Mouse (Mus musculus) hindbrain, postnatal 0 days (tissue): ENCODE measurements around the gene Mlip. TPM values are rescaled to one million over a fixed set of nuclear protein-coding genes. Genes with fewer than 3 reads are reported as not detected.

Source experiments
- ATAC-seq: fragments of 200-750 bp; cut with Nextera tagmentation; 2 replicates; pipeline ENCODE4 v1.8.0; 2017; ENCODE audit warnings: mild to moderate bottlenecking, moderate TSS enrichment, moderate library complexity
- DNase-seq: peaks from one replicate; pipeline ENCODE4 v3.0.0-alpha.2; 2015; ENCODE audit warnings: low spot score
- H3K27ac ChIP-seq: fragments of 300-500 bp; sonication (generic); 2 replicates; pipeline ENCODE4 v1.5.1; 2014; ENCODE audit warnings: mild to moderate bottlenecking
- H3K27me3 ChIP-seq: fragments of 300-500 bp; sonication (generic); 2 replicates; pipeline ENCODE4 v1.6.1; 2014; ENCODE audit warnings: low read length, mixed read lengths; ENCODE audit not compliant: insufficient read depth
- H3K36me3 ChIP-seq: fragments of 300-500 bp; sonication (generic); 2 replicates; pipeline ENCODE4 v1.6.1; 2014; ENCODE audit warnings: low read length, mixed read lengths; ENCODE audit not compliant: insufficient read depth
- H3K4me1 ChIP-seq: fragments of 300-500 bp; sonication (generic); 2 replicates; pipeline ENCODE4 v1.6.1; 2014; ENCODE audit warnings: antibody characterized with exemption, low read length, mixed read lengths; ENCODE audit not compliant: insufficient read depth
- H3K4me2 ChIP-seq: fragments of 300-500 bp; sonication (generic); 2 replicates; pipeline ENCODE4 v1.6.1; 2014; ENCODE audit warnings: low read depth, mild to moderate bottlenecking, low read length, moderate library complexity, mixed read lengths
- H3K4me3 ChIP-seq: fragments of 300-500 bp; sonication (generic); 2 replicates; pipeline ENCODE4 v1.5.1; 2014; ENCODE audit warnings: low read length
- H3K9ac ChIP-seq: fragments of 300-500 bp; sonication (generic); replicated peaks from 2 replicates; pipeline ENCODE4 v1.6.1; 2014; ENCODE audit warnings: mild to moderate bottlenecking, low read length, moderate library complexity, mixed read lengths
- H3K9me3 ChIP-seq: fragments of 300-500 bp; sonication (generic); 2 replicates; pipeline ENCODE4 v1.6.1; 2016; ENCODE audit warnings: low read length, mixed read lengths
- CTCF ChIP-seq: IDR thresholded peaks from 2 replicates; pipeline ENCODE4 v1.5.1; 2016; ENCODE audit warnings: antibody characterized with exemption, control low read depth, low read depth
- WGBS: fragments of 180-500 bp; shearing (Covaris S2); extraction: QIAGEN DNeasy Blood & Tissue Kit; methylation state at CpG from one replicate; pipeline ENCODE4 v1.1.7; 2014; 5-methylcytosine and 5-hydroxymethylcytosine counted together
- polyA plus RNA-seq: library from polyadenylated mRNA; unstranded; fragments of >200 nt; fragmentation: Nextera tagmentation; extraction: Ambion mirVana; gene quantifications from 2 replicates; pipeline ENCODE4 v1.2.1, GENCODE M21; 2015
- total RNA-seq: library from RNA; depleted of rRNA; stranded (reverse); fragments of >200 nt; gene quantifications from 2 replicates; pipeline ENCODE4 v1.2.3, GENCODE M21; 2014

Mlip gene
- total and polyA plus RNA-seq, 2 experiments from 2014 or later = 2.1 to 2.5 TPM

GRCm38 (mm10) chr9:77339571-77340148, 13.1 kb downstream of the Mlip start:
- DNase-seq (peak; percentile 39), ATAC-seq (peak; percentile 62; the same call in 1 of the 2 replicates)
- Histone ChIP-seq H3K36me3 (no peaks in the 10 kb centered on the region), H3K4me3 (peak overlapping the region; percentile 22; the same call in 1 of the 2 replicates), H3K4me2 (peak overlapping the region; percentile 53), H3K4me1 (no peaks in the 10 kb centered on the region), H3K27ac (peak overlapping the region; percentile 65), H3K27me3 (no peaks in the 10 kb centered on the region), H3K9ac (peak overlapping the region; percentile 33; the same call in 1 of the 2 replicates), H3K9me3 (no peaks in the 10 kb centered on the region)
- no peak for TF ChIP-seq CTCF
- 42% methylated on average over 7 of the region's 7 CpGs for WGBS

GRCm38 (mm10) chr9:77335370-77335769, 17.4 kb downstream of the Mlip start:
- Histone ChIP-seq H3K4me3 (no peak overlapping the region), H3K4me1 (no peaks in the 10 kb centered on the region), H3K27ac (no peak overlapping the region), H3K36me3 (no peaks in the 10 kb centered on the region), H3K27me3 (no peaks in the 10 kb centered on the region), H3K4me2 (no peak overlapping the region), H3K9me3 (no peaks in the 10 kb centered on the region), H3K9ac (no peak overlapping the region)
- DNase-seq (peak; percentile 24), ATAC-seq (no peak)
- WGBS = 69% methylated on average over 3 of the region's 3 CpGs
- no peak for TF ChIP-seq CTCF

GRCm38 (mm10) chr9:77318346-77318745, 34.4 kb downstream of the Mlip start:
- no peak for TF ChIP-seq CTCF
- ATAC-seq = no peak
- Histone ChIP-seq H3K27ac (no peak overlapping the region), H3K27me3 (no peaks in the 10 kb centered on the region), H3K4me1 (no peaks in the 10 kb centered on the region), H3K9me3 (no peaks in the 10 kb centered on the region), H3K4me2 (no peak overlapping the region), H3K9ac (no peak overlapping the region), H3K36me3 (no peaks in the 10 kb centered on the region), H3K4me3 (no peak overlapping the region)
- 81% methylated on average over 3 of the region's 3 CpGs for WGBS
- no peak for DNase-seq

GRCm38 (mm10) chr9:77310548-77310947, 42.2 kb downstream of the Mlip start:
- Histone ChIP-seq H3K9me3 (no peaks in the 10 kb centered on the region), H3K9ac (no peak overlapping the region)
- no peak for ATAC-seq

GRCm38 (mm10) chr9:77305417-77305816, 47.4 kb downstream of the Mlip start:
- no peak for ATAC-seq
- Histone ChIP-seq H3K9me3 (no peaks in the 10 kb centered on the region), H3K27me3 (no peaks in the 10 kb centered on the region), H3K4me1 (no peaks in the 10 kb centered on the region), H3K9ac (no peak overlapping the region), H3K27ac (no peak overlapping the region), H3K36me3 (no peaks in the 10 kb centered on the region), H3K4me2 (no peak overlapping the region), H3K4me3 (no peak overlapping the region)
- no peak for DNase-seq
- no peak for TF ChIP-seq CTCF
- 88% methylated on average over 2 of the region's 2 CpGs for WGBS

More at GRCm38 (mm10) chr9:77310548-77310947, 42.2 kb downstream of the Mlip start:
- Histone ChIP-seq H3K4me3 (no peak overlapping the region), H3K27me3 (no peaks in the 10 kb centered on the region), H3K4me2 (no peak overlapping the region), H3K4me1 (no peaks in the 10 kb centered on the region), H3K36me3 (no peaks in the 10 kb centered on the region), H3K27ac (no peak overlapping the region)
- TF ChIP-seq CTCF = no peak
- DNase-seq = no peak
- WGBS = 81% methylated on average over 6 of the region's 6 CpGs

- DNase-seq = peak; percentile 10
- 61% methylated on average over 8 of the region's 8 CpGs for WGBS
Observed at GRCm38 (mm10) chr9:77302340-77302739, 50.4 kb downstream of the Mlip start.

GRCm38 (mm10) chr9:77287958-77288357, 64.8 kb downstream of the Mlip start:
- DNase-seq (no peak), ATAC-seq (no peak)
- Histone ChIP-seq H3K9me3 (no peaks in the 10 kb centered on the region), H3K27ac (no peak overlapping the region), H3K4me3 (no peak overlapping the region), H3K4me1 (no peaks in the 10 kb centered on the region), H3K36me3 (no peaks in the 10 kb centered on the region), H3K4me2 (no peak overlapping the region), H3K27me3 (no peaks in the 10 kb centered on the region), H3K9ac (no peak overlapping the region)
- TF ChIP-seq CTCF = no peak
- WGBS = 93% methylated on average over 5 of the region's 5 CpGs

More at GRCm38 (mm10) chr9:77302340-77302739, 50.4 kb downstream of the Mlip start:
- Histone ChIP-seq H3K36me3 (no peaks in the 10 kb centered on the region), H3K4me1 (no peaks in the 10 kb centered on the region), H3K9ac (no peak overlapping the region), H3K4me2 (no peak overlapping the region), H3K9me3 (no peaks in the 10 kb centered on the region), H3K4me3 (no peak overlapping the region), H3K27me3 (no peaks in the 10 kb centered on the region), H3K27ac (no peak overlapping the region)
- ATAC-seq = no peak
- TF ChIP-seq CTCF = no peak
